Mouse (Mus musculus): ENCODE measurements around the gene Gpr137. TPM values are rescaled to one million over a fixed set of nuclear protein-coding genes. Genes with fewer than 3 reads are reported as not detected.
"Not testable (repeated sequence)": the region's sequence is repeated elsewhere in the genome, so short reads cannot be mapped to it uniquely, and the experiment has no call there.

Gpr137 gene
- polyA plus RNA-seq, 1 experiment: 97.8 TPM

DNA sequence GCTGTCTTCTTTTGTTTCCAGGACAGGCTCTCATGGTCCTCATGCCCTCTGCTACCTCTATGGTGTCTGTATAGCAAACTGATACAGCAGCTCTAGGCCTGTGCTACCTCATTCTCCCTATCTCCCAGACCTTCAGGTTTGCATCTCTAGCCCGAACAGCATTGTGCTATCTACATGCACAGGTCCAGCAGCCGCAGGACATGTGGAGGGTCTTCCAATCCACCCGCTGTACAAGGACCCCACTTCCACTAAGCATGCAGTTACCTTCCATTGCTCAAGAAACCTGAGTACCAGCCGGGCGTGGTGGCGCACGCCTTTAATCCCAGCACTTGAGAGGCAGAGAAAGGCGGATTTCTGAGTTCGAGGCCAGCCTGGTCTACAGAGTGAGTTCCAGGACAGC, 27.7 kb downstream of the Gpr137 start:
- Histone ChIP-seq H3K27ac (ENCODE audit: insufficient read depth, low read depth, low read length) (no peak overlapping the region), H3K4me3 (ENCODE audit: low read depth, low read length) (no peak overlapping the region)
- 87% methylated on average over 9 of the region's 9 CpGs for WGBS

DNA sequence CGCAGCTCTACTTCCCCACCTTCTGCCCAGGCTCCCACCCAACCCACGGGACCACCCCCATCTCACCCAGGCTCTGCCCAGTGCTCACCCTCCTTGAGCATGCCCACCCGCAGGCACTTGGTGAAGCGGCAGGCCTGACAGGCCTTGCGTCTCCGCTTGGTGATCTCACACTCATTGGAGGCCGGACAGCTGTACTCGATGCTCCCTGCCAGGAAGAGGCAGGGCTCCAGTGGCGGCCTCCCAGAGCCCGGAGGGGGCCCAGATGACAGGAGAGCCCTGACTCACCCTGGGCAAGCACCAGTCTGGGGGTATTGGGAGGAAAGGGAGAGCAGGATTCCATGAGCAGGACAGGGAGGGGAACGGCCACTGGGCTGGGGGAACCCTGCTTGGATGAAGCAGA, 28.3 kb downstream of the Gpr137 start:
- no peak for TF ChIP-seq CTCF (IDR thresholded peaks at IDR 0.05; ENCODE audit: extremely low read depth, insufficient read length, insufficient replicate concordance, low read depth, low read length)
- TF ChIP-seq POLR2A (IDR thresholded peaks at IDR 0.05; ENCODE audit: low read depth, low read length): no peak
- peaks cover 9% of the 10 kb centered on the region for H3K4me1 ChIP-seq (ENCODE audit: control insufficient read depth, insufficient read depth, insufficient read length, low read length)
- WGBS: 80% methylated on average over 11 of the region's 11 CpGs
- H3K4me3 ChIP-seq (ENCODE audit: low read depth, low read length): no peak overlapping the region
- H3K27me3 ChIP-seq (ENCODE audit: control insufficient read depth, insufficient read depth, low read length): no peaks in the 10 kb centered on the region
- no peak overlapping the region for H3K27ac ChIP-seq (ENCODE audit: insufficient read depth, low read depth, low read length)
- H3K36me3 ChIP-seq (ENCODE audit: control insufficient read depth, insufficient read depth, low read length): peaks cover 55% of the 10 kb centered on the region

More for the DNA sequence above, 27.7 kb downstream of the Gpr137 start:
- Histone ChIP-seq H3K4me1 (ENCODE audit: control insufficient read depth, insufficient read depth, insufficient read length, low read length) (peaks cover 12% of the 10 kb centered on the region), H3K27me3 (ENCODE audit: control insufficient read depth, insufficient read depth, low read length) (no peaks in the 10 kb centered on the region), H3K36me3 (ENCODE audit: control insufficient read depth, insufficient read depth, low read length) (peaks cover 58% of the 10 kb centered on the region)
- TF ChIP-seq CTCF (IDR thresholded peaks at IDR 0.05; ENCODE audit: extremely low read depth, insufficient read length, insufficient replicate concordance, low read depth, low read length) (no peak), POLR2A (IDR thresholded peaks at IDR 0.05; ENCODE audit: low read depth, low read length) (no peak)

DNA sequence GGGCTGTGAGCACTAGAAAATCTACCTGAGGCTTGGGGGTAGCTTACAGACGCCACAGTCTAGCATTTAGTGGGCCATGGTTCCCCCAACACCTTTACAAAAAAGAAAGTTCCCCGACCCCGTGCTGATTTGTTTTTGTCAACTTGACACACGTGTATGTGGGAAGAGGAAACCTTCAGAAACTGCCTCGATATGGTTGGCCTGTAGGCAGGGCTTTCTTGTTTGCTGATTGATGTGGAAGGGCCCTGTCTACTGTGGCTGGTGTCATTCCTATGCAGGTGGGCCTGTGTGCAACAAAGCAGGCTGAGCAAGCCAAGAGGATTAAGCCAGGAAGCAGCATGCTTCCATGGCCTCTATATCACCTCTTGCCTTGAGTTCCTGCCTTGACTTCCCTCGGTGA, 29.2 kb downstream of the Gpr137 start:
- peaks cover 50% of the 10 kb centered on the region for H3K36me3 ChIP-seq (ENCODE audit: control insufficient read depth, insufficient read depth, low read length)
- whole genome bisulfite sequencing: 68% methylated on average over 6 of the region's 6 CpGs
- no peak overlapping the region for H3K27ac ChIP-seq (ENCODE audit: insufficient read depth, low read depth, low read length)
- H3K4me1 ChIP-seq (ENCODE audit: control insufficient read depth, insufficient read depth, insufficient read length, low read length): peaks cover 4% of the 10 kb centered on the region
- H3K4me3 ChIP-seq (ENCODE audit: low read depth, low read length): no peak overlapping the region
- TF ChIP-seq CTCF (IDR thresholded peaks at IDR 0.05; ENCODE audit: extremely low read depth, insufficient read length, insufficient replicate concordance, low read depth, low read length) (no peak), POLR2A (IDR thresholded peaks at IDR 0.05; ENCODE audit: low read depth, low read length) (no peak)
- H3K27me3 ChIP-seq (ENCODE audit: control insufficient read depth, insufficient read depth, low read length): no peaks in the 10 kb centered on the region

DNA sequence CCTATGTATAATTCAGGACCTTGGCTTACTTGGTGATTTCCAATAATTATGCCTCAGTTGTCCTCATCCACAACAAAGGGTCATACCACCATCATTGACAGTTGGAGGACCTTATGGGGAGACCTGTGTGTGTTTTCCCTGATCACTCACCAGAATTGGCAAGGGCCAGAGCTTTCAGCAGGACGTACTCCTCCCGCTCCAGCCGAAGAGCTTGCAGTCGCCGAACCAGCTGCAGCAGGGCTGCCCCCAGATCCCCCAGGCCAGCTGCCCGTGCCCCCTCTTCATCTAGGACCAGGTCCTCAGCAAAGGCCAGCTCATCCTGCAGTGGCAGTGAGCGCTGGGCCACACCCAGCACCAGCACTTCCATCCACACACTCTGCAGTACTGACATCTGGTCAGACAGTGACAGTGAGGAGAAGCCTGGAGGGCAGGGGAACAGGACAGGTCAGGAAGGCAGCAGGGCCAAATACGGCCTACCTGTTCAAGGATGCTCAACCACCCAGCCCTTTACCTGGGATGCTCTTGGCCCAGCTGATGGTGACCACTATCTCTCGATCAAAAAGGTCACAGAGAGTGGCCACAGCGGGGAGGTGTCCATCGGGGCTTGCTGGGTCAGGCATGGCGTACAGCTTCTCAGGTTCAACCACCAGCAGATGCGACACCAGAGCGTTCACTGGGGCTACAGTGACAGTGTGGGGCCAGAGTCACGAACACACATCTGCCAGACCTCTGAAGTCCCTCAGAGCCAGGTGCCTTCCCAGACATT, 29.9 kb downstream of the Gpr137 start:
- TF ChIP-seq POLR2A (IDR thresholded peaks at IDR 0.05; ENCODE audit: low read depth, low read length): no peak
- TF ChIP-seq CTCF (IDR thresholded peaks at IDR 0.05; ENCODE audit: extremely low read depth, insufficient read length, insufficient replicate concordance, low read depth, low read length): no peak
- Histone ChIP-seq H3K4me1 (ENCODE audit: control insufficient read depth, insufficient read depth, insufficient read length, low read length) (peaks cover 4% of the 10 kb centered on the region), H3K36me3 (ENCODE audit: control insufficient read depth, insufficient read depth, low read length) (peaks cover 47% of the 10 kb centered on the region), H3K27ac (ENCODE audit: insufficient read depth, low read depth, low read length) (no peak overlapping the region), H3K27me3 (ENCODE audit: control insufficient read depth, insufficient read depth, low read length) (no peaks in the 10 kb centered on the region), H3K4me3 (ENCODE audit: low read depth, low read length) (no peak overlapping the region)
- 89% methylated on average over 15 of the region's 15 CpGs for WGBS

GRCm38 (mm10) chr19:6911101-6912074, 30.9 kb downstream of the Gpr137 start:
- no peak overlapping the region for H3K27ac ChIP-seq (ENCODE audit: insufficient read depth, low read depth, low read length)
- H3K4me1 ChIP-seq (ENCODE audit: control insufficient read depth, insufficient read depth, insufficient read length, low read length): peaks cover 3% of the 10 kb centered on the region
- 82% methylated on average over 19 of the region's 19 CpGs for WGBS
- no peaks in the 10 kb centered on the region for H3K27me3 ChIP-seq (ENCODE audit: control insufficient read depth, insufficient read depth, low read length)
- TF ChIP-seq CTCF (IDR thresholded peaks at IDR 0.05; ENCODE audit: extremely low read depth, insufficient read length, insufficient replicate concordance, low read depth, low read length) (no peak), POLR2A (IDR thresholded peaks at IDR 0.05; ENCODE audit: low read depth, low read length) (no peak)
- H3K36me3 ChIP-seq (ENCODE audit: control insufficient read depth, insufficient read depth, low read length): peaks cover 53% of the 10 kb centered on the region
- no peak overlapping the region for H3K4me3 ChIP-seq (ENCODE audit: low read depth, low read length)

DNA sequence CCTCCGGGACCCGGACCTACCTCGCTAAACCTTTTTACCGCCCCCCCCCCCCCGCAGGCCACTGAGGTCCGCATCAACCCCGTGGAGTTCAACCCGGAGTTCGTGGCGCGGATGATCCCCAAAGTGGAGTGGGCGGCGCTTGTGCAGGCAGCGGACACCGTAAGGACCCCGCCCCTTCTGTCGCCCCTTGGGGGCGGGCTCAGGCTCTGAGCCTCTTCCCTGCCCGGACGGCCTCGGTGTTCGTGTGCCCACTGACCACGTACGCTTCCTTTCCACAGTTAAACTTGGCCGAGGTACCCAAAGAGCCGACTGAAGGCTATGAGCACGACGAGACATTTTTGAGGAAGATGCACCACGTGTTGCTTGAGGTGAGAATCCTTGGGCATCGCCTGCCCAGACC, 32.0 kb downstream of the Gpr137 start:
- peaks cover 58% of the 10 kb centered on the region for H3K36me3 ChIP-seq (ENCODE audit: control insufficient read depth, insufficient read depth, low read length)
- peak overlapping the region; percentile 65 for H3K4me3 ChIP-seq (ENCODE audit: low read depth, low read length)
- peak overlapping the region; percentile 97 for H3K27ac ChIP-seq (ENCODE audit: insufficient read depth, low read depth, low read length)
- not testable (repeated sequence) for H3K27me3 ChIP-seq (ENCODE audit: control insufficient read depth, insufficient read depth, low read length); H3K4me1 ChIP-seq (ENCODE audit: control insufficient read depth, insufficient read depth, insufficient read length, low read length)
- WGBS: under 1% methylated on average over 30 of the region's 30 CpGs
